Mouse (Mus musculus): ENCODE results near the gene Cdh4. TPM values are rescaled to one million over a fixed set of nuclear protein-coding genes. Genes with fewer than 3 reads are reported as not detected.

Cdh4 gene
- polyA plus RNA-seq, 1 experiment from 2014 or later = 3.7 TPM

DNA sequence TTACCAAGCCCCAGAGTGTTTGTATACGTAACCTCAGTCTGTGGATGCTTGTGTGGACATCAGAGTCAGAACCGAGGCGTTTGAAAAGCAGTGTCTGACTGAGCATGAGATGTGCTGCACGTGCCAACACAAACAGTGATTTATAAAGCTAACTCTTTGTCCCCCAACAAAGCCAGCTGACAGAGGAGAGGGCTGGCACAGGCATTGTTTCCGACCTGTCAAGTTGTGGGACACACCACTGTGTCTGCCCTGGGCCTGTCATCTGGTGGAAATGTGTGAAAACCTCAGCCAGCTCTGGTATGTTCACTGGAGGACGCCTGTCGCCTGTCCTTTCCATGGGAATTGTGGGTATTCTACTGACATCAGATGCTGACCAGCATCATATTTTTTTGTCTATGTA, 248.3 kb downstream of the Cdh4 start:
- H3K27me3 ChIP-seq (ENCODE audit: control insufficient read depth, insufficient read depth, low read length) = no peaks in the 10 kb centered on the region
- H3K4me1 ChIP-seq (ENCODE audit: control insufficient read depth, insufficient read depth, low read length) = no peaks in the 10 kb centered on the region
- H3K9me3 ChIP-seq (replicated peaks; ENCODE audit: control insufficient read depth, low read length) = no peaks in the 10 kb centered on the region
- ATAC-seq (replicated peaks; ENCODE audit: insufficient number of reproducible peaks, low FRiP score, low TSS enrichment, low read depth) (no peak), DNase-seq (ENCODE audit: low spot score) (no peak)
- no peaks in the 10 kb centered on the region for H3K36me3 ChIP-seq (replicated peaks; ENCODE audit: control insufficient read depth, insufficient read depth, low read depth, low read length)
- no peak overlapping the region for H3K4me2 ChIP-seq (ENCODE audit: low read depth, low read length)
- H3K4me3 ChIP-seq (ENCODE audit: low read depth, low read length) = no peak overlapping the region
- no peak overlapping the region for H3K27ac ChIP-seq (replicated peaks; ENCODE audit: low read depth, low read length)
- no peak overlapping the region for H3K9ac ChIP-seq (replicated peaks; ENCODE audit: low read length)
- WGBS = 65% methylated on average over 7 of the region's 7 CpGs

DNA sequence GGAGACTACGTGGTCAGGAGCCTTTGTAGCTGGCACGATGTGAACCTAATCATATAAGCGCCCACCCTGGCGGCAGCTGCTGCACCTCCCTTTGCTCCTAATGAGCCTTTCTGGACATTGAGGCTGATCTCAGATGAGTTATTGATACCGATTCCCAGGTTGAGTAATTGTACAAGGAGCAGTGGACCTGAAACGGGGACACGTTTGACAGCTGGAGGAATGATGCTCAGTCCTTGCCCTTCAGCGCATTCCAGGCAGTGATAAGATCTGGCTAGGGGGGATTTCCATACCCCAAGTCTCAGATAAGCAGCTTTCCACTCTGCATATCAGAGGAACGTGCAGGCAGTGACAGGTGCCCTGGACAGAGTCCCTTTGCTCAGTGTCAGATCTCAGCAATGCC, 252.7 kb downstream of the Cdh4 start:
- H3K27ac ChIP-seq (replicated peaks; ENCODE audit: low read depth, low read length) = no peak overlapping the region
- H3K9ac ChIP-seq (replicated peaks; ENCODE audit: low read length) = no peak overlapping the region
- H3K4me3 ChIP-seq (ENCODE audit: low read depth, low read length) = no peak overlapping the region
- ATAC-seq (replicated peaks; ENCODE audit: insufficient number of reproducible peaks, low FRiP score, low TSS enrichment, low read depth) (no peak), DNase-seq (ENCODE audit: low spot score) (no peak)
- 72% methylated on average over 9 of the region's 9 CpGs for WGBS
- no peaks in the 10 kb centered on the region for H3K9me3 ChIP-seq (replicated peaks; ENCODE audit: control insufficient read depth, low read length)
- H3K36me3 ChIP-seq (replicated peaks; ENCODE audit: control insufficient read depth, insufficient read depth, low read depth, low read length) = no peaks in the 10 kb centered on the region
- H3K4me2 ChIP-seq (ENCODE audit: low read depth, low read length) = no peak overlapping the region
- H3K4me1 ChIP-seq (ENCODE audit: control insufficient read depth, insufficient read depth, low read length) = no peaks in the 10 kb centered on the region
- H3K27me3 ChIP-seq (ENCODE audit: control insufficient read depth, insufficient read depth, low read length) = no peaks in the 10 kb centered on the region

DNA sequence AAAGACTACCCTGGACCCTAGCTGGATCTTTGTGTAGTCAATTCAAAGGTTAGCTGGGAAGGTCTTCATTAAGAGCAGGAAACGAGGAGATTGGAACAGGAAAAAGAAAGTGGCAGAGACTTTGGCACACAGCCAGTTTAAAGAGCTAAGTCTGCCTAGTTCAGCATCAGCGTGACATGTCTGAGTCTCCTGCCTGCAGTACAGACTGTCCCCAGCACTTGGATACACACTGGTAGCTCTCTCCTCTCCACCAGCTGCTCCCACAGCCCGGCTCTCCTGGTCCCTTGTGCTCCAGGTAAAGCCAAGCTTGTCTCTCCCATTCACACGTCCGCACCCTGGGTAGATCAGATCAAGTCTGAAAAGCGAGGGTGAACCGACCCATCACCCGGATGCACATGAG, 255.4 kb downstream of the Cdh4 start:
- ATAC-seq (replicated peaks; ENCODE audit: insufficient number of reproducible peaks, low FRiP score, low TSS enrichment, low read depth) (no peak), DNase-seq (ENCODE audit: low spot score) (no peak)
- H3K27me3 ChIP-seq (ENCODE audit: control insufficient read depth, insufficient read depth, low read length) = no peaks in the 10 kb centered on the region
- no peaks in the 10 kb centered on the region for H3K4me1 ChIP-seq (ENCODE audit: control insufficient read depth, insufficient read depth, low read length)
- no peak overlapping the region for H3K9ac ChIP-seq (replicated peaks; ENCODE audit: low read length)
- no peak overlapping the region for H3K4me2 ChIP-seq (ENCODE audit: low read depth, low read length)
- no peaks in the 10 kb centered on the region for H3K9me3 ChIP-seq (replicated peaks; ENCODE audit: control insufficient read depth, low read length)
- H3K27ac ChIP-seq (replicated peaks; ENCODE audit: low read depth, low read length) = no peak overlapping the region
- H3K36me3 ChIP-seq (replicated peaks; ENCODE audit: control insufficient read depth, insufficient read depth, low read depth, low read length) = no peaks in the 10 kb centered on the region
- 76% methylated on average over 8 of the region's 8 CpGs for WGBS
- no peak overlapping the region for H3K4me3 ChIP-seq (ENCODE audit: low read depth, low read length)

DNA sequence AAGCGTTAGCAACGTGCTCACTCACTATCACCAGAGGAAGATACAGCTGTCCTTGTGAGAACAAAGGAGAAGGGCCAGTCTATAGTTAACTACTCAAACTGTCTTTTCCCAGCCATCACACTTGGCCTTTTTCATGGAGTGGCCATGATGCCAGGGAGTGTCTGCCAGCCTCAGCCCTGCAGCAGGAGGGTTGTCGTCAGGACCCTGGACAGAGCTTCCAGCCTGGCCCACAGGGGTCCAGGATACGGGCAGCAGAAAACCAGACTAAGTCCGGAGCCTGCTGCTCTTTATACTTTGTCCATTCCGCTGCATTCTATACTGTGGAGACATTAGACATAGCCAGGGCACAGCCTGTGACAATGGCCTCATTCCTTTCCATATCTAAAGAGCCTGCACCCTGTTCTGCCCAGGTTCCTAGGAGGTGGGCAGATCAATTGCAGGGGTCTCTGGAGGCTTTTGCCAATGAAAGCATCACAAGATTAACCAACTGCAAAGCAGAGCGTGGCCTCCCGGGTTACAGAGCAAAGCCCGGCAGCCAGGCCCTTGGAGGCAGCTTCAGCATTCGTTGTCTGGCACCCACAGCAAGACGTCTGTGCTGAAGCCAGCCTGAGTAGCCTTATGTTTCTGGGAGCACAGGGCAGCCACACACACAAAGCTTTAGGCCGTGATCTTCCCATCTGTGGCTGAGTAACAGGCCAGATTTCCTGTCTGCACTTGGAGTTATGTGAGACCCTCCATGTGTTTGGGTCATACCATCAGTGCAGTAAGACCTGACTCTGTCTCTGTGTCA, 256.2 kb downstream of the Cdh4 start:
- H3K4me1 ChIP-seq (ENCODE audit: control insufficient read depth, insufficient read depth, low read length) = no peaks in the 10 kb centered on the region
- no peak overlapping the region for H3K27ac ChIP-seq (replicated peaks; ENCODE audit: low read depth, low read length)
- no peaks in the 10 kb centered on the region for H3K27me3 ChIP-seq (ENCODE audit: control insufficient read depth, insufficient read depth, low read length)
- DNase-seq (ENCODE audit: low spot score) (peak; percentile 75), ATAC-seq (replicated peaks; ENCODE audit: insufficient number of reproducible peaks, low FRiP score, low TSS enrichment, low read depth) (no peak)
- no peaks in the 10 kb centered on the region for H3K9me3 ChIP-seq (replicated peaks; ENCODE audit: control insufficient read depth, low read length)
- no peak overlapping the region for H3K4me2 ChIP-seq (ENCODE audit: low read depth, low read length)
- H3K9ac ChIP-seq (replicated peaks; ENCODE audit: low read length) = no peak overlapping the region
- no peaks in the 10 kb centered on the region for H3K36me3 ChIP-seq (replicated peaks; ENCODE audit: control insufficient read depth, insufficient read depth, low read depth, low read length)
- H3K4me3 ChIP-seq (ENCODE audit: low read depth, low read length) = no peak overlapping the region
- 49% methylated on average over 12 of the region's 12 CpGs for WGBS

DNA sequence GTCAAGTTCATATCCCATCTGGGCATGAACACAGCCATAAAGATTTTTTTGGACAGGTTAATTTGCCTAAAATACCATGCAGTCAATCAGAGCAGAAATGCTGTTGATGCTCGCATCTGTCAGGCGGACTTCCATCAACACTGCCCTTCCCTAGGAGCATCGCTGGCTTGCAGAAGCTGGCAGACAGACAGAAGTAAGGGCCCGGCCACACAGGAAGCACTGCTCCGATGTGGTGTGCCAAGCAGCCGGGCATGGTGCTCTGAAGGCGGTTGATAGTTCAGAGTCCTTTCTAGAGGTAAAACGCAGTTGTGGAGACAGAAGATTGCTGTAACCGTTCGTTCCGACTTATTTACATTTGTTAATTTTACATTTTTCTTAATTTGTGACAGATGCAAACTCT, 262.8 kb downstream of the Cdh4 start:
- H3K27ac ChIP-seq (replicated peaks; ENCODE audit: low read depth, low read length) = no peak overlapping the region
- H3K9me3 ChIP-seq (replicated peaks; ENCODE audit: control insufficient read depth, low read length) = no peaks in the 10 kb centered on the region
- no peak overlapping the region for H3K9ac ChIP-seq (replicated peaks; ENCODE audit: low read length)
- no peaks in the 10 kb centered on the region for H3K27me3 ChIP-seq (ENCODE audit: control insufficient read depth, insufficient read depth, low read length)
- 87% methylated on average over 11 of the region's 11 CpGs for WGBS
- no peaks in the 10 kb centered on the region for H3K4me1 ChIP-seq (ENCODE audit: control insufficient read depth, insufficient read depth, low read length)
- ATAC-seq (replicated peaks; ENCODE audit: insufficient number of reproducible peaks, low FRiP score, low TSS enrichment, low read depth) = no peak
- H3K4me3 ChIP-seq (ENCODE audit: low read depth, low read length) = no peak overlapping the region
- DNase-seq (ENCODE audit: low spot score) = no peak
- H3K4me2 ChIP-seq (ENCODE audit: low read depth, low read length) = no peak overlapping the region
- no peaks in the 10 kb centered on the region for H3K36me3 ChIP-seq (replicated peaks; ENCODE audit: control insufficient read depth, insufficient read depth, low read depth, low read length)

DNA sequence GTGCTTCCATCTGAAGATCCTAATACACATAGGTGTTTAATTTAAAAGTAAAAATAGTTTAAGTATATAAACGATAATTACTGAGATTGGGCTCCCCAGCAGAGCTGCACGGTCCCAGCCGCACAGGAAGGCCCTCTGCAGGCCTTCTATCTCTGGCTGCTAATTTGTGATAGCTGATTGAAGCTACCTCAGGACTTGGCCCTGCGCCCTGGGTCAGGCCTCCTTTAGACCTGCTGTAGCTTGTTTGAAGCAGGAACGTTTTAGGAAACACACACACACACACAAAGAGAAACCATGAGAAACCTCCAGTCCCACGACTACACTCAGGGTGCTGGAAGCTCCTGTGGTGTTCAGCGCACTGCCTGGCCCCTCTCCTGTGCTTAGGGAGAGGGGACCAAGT, 263.2 kb downstream of the Cdh4 start:
- H3K9me3 ChIP-seq (replicated peaks; ENCODE audit: control insufficient read depth, low read length) = no peaks in the 10 kb centered on the region
- H3K4me2 ChIP-seq (ENCODE audit: low read depth, low read length) = no peak overlapping the region
- H3K27ac ChIP-seq (replicated peaks; ENCODE audit: low read depth, low read length) = no peak overlapping the region
- no peaks in the 10 kb centered on the region for H3K27me3 ChIP-seq (ENCODE audit: control insufficient read depth, insufficient read depth, low read length)
- no peak for ATAC-seq (replicated peaks; ENCODE audit: insufficient number of reproducible peaks, low FRiP score, low TSS enrichment, low read depth)
- no peaks in the 10 kb centered on the region for H3K4me1 ChIP-seq (ENCODE audit: control insufficient read depth, insufficient read depth, low read length)
- DNase-seq (ENCODE audit: low spot score) = no peak
- no peak overlapping the region for H3K4me3 ChIP-seq (ENCODE audit: low read depth, low read length)
- H3K9ac ChIP-seq (replicated peaks; ENCODE audit: low read length) = no peak overlapping the region
- no peaks in the 10 kb centered on the region for H3K36me3 ChIP-seq (replicated peaks; ENCODE audit: control insufficient read depth, insufficient read depth, low read depth, low read length)
- WGBS = 87% methylated on average over 7 of the region's 7 CpGs

DNA sequence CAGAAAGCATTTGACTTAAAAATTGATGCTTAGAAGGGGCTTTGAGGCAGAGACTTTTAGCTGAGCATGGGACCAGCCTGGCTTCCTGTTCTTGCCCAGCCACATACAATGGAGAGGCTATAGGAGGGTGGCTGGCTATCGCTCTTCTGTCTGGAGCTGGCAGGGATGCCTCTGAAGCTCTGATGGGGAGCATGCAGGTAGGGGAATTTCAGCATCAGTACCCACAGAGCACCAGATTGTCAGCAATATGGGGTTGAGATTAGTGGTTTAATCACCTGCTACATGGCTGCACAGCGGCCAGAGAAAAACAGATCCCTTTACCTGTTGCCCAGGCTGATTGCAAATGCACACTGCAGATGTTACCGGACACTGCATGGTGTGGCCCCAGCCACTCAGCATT, 264.4 kb downstream of the Cdh4 start:
- Histone ChIP-seq H3K4me2 (ENCODE audit: low read depth, low read length) (no peak overlapping the region), H3K36me3 (replicated peaks; ENCODE audit: control insufficient read depth, insufficient read depth, low read depth, low read length) (no peaks in the 10 kb centered on the region), H3K27me3 (ENCODE audit: control insufficient read depth, insufficient read depth, low read length) (no peaks in the 10 kb centered on the region), H3K4me1 (ENCODE audit: control insufficient read depth, insufficient read depth, low read length) (no peaks in the 10 kb centered on the region), H3K9ac (replicated peaks; ENCODE audit: low read length) (no peak overlapping the region), H3K9me3 (replicated peaks; ENCODE audit: control insufficient read depth, low read length) (no peaks in the 10 kb centered on the region), H3K4me3 (ENCODE audit: low read depth, low read length) (no peak overlapping the region), H3K27ac (replicated peaks; ENCODE audit: low read depth, low read length) (no peak overlapping the region)
- ATAC-seq (replicated peaks; ENCODE audit: insufficient number of reproducible peaks, low FRiP score, low TSS enrichment, low read depth) (no peak), DNase-seq (ENCODE audit: low spot score) (no peak)
- 83% methylated on average over 3 of the region's 3 CpGs for WGBS

DNA sequence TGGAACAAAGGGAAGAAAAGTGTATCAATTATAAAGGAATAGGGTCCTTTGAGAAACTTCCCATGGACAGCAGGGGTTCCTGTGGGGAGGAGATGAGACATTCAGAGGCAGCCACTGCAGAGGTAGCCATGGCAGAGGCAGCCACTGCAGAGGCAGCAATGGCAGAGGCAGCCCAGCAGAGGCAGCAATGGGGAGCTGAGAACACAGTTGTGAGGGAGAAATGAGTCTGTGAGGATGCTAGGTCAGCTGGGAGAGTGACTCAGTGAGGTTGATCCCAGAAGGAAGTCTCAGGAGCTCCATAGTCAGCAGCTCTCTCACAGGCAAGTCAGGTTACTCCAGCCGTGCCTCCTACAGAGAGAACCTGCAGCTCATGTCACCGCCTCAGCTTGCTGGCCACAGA, 266.9 kb downstream of the Cdh4 start:
- WGBS = 97% methylated on average over 2 of the region's 2 CpGs
- Histone ChIP-seq H3K27me3 (ENCODE audit: control insufficient read depth, insufficient read depth, low read length) (no peaks in the 10 kb centered on the region), H3K36me3 (replicated peaks; ENCODE audit: control insufficient read depth, insufficient read depth, low read depth, low read length) (no peaks in the 10 kb centered on the region), H3K4me3 (ENCODE audit: low read depth, low read length) (no peak overlapping the region), H3K27ac (replicated peaks; ENCODE audit: low read depth, low read length) (no peak overlapping the region), H3K4me2 (ENCODE audit: low read depth, low read length) (no peak overlapping the region), H3K9me3 (replicated peaks; ENCODE audit: control insufficient read depth, low read length) (no peaks in the 10 kb centered on the region), H3K4me1 (ENCODE audit: control insufficient read depth, insufficient read depth, low read length) (no peaks in the 10 kb centered on the region), H3K9ac (replicated peaks; ENCODE audit: low read length) (no peak overlapping the region)
- DNase-seq (ENCODE audit: low spot score) (no peak), ATAC-seq (replicated peaks; ENCODE audit: insufficient number of reproducible peaks, low FRiP score, low TSS enrichment, low read depth) (no peak)

Data from embryonic facial prominence, embryonic 11.5 days (tissue).